Mouse (Mus musculus): ENCODE results near the gene Xpnpep1.

DNA sequence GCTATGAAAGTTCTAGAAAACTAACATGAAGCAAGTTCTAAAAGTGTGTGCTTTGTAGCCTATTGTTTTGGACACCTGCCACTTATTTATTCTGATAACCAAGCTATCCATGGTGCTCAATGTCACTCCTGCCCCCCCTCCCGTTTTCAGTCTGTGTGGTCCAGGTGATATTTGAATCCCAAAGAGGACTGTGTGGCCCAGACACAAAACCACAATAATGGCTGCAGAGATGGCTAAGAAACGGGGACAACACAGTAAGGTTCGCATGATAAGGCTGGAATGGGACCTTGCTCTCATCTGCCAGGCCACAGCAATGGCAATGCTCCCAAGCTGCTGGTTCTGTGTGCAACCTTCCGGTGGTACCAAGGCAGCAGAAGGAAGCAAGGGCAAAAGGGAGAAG is 1.6 kb upstream of the Xpnpep1 start:
- no peak for TF ChIP-seq CTCF (IDR thresholded peaks at IDR 0.05; ENCODE audit: borderline replicate concordance, insufficient read depth, low read length)
- TF ChIP-seq POLR2A (IDR thresholded peaks at IDR 0.05; ENCODE audit: low read depth, low read length), result no peak
